Mouse (Mus musculus): Measurements from ENCODE around the gene Lpgat1.

Lpgat1 gene

GRCm38 (mm10) chr1:191736425-191736824 lies 18.8 kb downstream of the Lpgat1 start:
- DNase-seq: no peak

DNA sequence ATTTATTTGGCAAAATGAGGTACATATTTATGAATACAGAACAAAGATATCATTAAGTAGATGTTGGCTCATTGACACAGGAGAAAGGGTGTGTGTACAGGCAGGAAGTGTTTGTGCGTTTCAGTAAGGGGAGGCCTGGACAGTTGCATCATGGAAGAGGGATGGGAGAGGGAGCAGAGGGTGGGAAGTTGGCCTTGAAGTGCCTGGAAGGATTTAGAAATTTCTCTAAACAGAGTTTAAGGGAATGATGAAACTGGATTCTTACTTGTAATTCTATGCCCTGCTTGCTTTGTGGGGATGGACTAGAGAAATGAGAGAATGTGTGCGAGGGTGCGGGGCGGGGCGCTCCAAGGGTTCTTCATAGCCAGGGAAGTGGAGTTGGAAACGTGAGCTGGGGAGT lies 20.2 kb downstream of the Lpgat1 start:
- peak; percentile 34 to 73 for DNase-seq

DNA sequence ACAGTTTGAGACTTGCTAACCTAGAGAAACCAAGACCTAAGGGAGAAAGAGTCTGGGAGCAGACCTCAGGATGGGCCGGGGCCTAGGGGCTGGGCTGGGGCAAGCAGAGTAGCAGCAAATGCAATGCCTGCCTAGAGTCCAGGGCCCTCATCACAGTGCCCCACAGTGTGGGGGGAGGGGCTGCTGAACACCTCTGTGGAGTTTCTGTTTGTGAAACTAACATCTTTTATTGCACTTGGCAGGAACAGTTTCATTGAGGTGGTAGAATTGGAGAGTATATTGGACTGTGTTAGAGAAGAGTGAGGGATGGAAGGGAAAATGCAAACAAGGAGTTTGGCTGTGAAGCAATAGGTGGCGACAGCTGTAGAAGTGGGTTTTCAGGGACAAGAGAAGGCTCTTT lies 21.1 kb downstream of the Lpgat1 start:
- no peak for DNase-seq

DNA sequence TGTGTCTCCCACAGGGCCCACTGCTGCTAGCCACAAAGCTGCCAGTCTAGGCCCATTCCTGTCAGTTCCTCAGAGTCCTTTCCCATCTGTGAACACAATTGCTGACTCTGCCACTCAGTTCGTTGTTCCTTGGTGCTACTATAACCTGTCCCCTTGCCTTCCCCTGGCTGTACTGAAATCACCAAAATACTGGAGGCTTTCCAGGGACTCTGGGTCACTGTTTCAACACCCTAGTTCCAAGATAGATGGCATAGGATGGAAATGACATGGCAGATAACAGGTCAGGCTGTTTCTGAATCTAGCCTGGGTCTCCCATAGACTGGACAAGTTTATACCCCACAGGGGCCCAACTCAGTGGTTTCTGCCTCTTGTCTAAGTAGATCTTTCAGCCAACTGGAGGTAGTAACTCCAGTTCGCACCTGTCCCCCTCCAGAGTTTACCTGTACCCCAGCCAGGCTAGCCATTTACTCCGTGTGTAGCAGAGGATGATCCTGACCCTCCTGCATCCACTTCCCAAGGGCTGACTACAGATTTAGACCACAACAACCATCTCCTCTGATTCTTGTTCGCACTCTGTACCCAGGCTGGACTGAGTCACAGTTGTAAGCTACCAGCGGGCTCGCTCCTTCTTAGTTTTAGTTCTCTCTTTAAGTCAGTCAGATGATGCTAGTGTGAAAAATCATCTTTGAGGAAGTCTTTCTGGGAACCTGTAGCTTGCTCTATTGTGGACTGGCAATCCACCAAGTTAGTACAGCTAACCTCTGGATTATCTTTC lies 23.1 kb downstream of the Lpgat1 start:
- DNase-seq: no peak

GRCm38 (mm10) chr1:191741635-191742034 lies 24.0 kb downstream of the Lpgat1 start:
- DNase-seq: no peak

- no peak for DNase-seq
These were observed 30.8 kb downstream of the Lpgat1 start for GRCm38 (mm10) chr1:191748431-191748830.

GRCm38 (mm10) chr1:191756520-191757199 lies 39.0 kb downstream of the Lpgat1 start:
- no peak for DNase-seq

DNA sequence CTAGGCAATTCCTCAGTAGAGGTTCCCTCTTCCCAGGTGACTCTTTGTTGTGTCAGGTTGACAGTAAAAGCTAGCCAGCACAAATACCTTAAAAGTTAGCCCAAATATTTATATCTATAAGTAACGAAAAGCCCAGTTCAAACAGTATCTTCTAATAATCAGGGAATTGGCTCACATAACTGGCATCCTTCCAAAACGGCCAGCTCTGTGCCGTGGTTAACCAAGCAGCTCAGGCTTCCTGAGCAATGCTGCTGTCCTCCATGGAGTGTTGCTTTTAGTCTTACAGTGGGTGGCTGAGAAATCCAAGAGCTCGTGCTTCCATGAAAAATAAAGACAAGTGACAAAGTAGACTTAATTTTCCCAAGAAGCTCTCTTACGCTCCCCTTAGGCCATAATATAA lies 56.5 kb downstream of the Lpgat1 start:
- no peak for DNase-seq

- no peak for DNase-seq
These were observed 57.5 kb downstream of the Lpgat1 start for GRCm38 (mm10) chr1:191775116-191775515.

DNA sequence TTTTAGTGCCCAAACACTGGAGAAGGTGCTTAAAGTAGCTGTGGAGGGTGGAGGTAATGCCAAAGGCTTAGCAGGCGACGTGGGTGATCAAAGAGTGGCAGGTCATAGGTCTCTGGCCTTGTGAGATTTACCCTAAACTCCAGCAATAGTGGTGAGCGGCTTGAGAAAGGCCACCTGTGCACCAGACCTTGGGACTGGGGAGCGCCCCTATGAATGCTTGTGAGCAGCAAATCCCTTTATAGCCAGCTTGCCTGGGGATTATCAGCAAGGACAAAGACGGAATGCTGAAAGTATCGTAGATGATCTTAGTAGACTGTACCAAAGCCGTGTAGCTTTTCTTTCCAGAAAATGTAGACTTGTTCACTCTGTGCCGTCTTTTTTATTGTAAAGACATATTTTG lies 59.9 kb downstream of the Lpgat1 start:
- no peak for DNase-seq

DNA sequence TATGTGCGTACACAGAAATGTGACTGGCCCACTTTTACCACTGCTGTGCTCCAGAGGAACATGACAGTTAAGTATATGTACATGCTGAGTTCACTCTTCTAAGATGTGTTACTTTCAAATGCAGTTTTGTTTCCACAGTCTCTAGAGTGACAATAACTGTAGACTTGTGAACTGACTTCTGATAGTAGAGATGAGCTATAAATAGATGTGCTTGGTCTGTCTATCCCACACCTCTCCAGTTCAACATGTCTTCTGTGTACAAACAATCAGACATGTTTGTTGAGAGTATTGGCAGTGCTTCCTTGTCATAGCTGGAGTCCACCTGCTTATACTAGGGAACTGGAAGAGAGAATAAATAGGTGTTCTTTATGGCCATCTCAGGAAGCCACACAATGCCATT lies 62.8 kb downstream of the Lpgat1 start:
- no peak for DNase-seq

DNA sequence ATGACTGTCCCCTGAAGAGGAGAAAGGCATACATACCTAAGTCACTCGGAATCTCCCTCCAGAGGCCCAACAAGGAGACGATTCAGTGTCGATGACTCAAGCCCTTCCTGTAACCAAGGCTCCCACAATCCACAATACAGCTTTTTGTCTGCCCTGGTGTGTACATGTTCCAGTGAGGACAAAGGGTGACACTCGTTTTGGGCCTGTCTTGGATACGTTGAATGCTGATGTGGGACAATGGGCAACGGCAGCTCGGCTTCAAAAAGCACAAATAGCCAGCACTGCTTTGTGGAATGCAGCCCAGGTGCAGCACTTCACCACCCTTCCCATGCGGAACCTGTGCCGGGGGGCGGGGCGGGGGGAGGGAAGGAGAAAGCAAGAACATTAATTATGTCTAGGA lies 67.5 kb downstream of the Lpgat1 start:
- no peak for DNase-seq

DNA sequence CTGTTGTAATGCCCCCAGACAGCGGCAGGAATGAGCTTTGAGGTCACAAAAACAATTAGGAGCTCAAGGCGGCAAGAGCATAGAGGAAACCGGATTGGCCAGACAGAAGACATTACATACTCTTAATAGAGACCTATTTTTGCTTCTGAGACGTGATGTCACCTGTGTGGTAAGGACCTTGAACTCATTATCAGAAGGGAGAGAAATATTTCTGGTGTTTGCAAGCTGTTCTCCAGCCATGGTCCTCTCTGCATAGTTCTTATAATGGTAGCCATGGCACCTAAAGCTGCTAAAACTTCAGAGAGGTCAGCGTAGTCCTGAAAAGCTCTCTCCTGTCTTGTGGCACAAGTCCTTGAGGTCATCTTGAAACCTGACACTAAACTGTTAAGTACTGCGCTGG lies 68.6 kb downstream of the Lpgat1 start:
- no peak for DNase-seq

DNA sequence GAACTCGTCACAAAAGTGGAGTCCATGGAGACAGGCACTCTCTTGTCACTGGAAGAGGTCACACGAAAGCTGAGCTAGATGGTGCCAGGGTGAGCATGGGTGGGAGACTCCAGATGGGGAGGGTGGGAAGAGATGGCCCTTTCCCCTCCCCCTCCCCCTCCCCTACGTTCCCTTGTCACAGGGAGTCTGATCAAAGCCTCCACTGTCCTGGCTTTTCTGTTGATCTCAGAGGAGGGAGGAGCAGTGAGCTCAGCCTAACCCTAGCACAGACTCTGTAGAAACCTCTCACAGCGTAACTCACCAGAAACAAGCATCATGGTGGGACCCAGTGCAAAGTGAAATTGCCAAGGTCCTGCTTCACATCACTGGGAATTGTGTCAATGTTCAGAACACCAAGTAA lies 69.7 kb downstream of the Lpgat1 start:
- DNase-seq: no peak

DNA sequence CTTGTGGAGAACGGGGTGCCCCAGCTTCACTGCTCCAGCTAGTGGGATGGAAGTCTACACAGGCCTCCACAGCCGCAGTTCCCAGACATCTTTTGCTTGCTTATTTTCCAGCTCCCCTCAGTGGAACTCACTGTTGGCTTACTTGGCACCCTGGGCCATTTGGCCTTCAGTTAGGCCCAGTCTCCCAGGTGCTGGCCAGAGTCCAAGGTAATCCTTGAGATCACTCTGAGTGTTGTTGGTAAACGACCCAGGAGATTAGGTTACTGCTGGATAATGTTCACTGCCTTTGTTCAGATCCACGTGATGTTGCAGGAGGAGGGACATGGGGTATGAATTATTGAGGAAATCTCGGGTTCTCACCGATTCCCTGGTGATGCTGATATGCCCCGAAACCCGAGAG lies 75.4 kb downstream of the Lpgat1 start:
- peak; percentile 36 to 42 for DNase-seq

DNA sequence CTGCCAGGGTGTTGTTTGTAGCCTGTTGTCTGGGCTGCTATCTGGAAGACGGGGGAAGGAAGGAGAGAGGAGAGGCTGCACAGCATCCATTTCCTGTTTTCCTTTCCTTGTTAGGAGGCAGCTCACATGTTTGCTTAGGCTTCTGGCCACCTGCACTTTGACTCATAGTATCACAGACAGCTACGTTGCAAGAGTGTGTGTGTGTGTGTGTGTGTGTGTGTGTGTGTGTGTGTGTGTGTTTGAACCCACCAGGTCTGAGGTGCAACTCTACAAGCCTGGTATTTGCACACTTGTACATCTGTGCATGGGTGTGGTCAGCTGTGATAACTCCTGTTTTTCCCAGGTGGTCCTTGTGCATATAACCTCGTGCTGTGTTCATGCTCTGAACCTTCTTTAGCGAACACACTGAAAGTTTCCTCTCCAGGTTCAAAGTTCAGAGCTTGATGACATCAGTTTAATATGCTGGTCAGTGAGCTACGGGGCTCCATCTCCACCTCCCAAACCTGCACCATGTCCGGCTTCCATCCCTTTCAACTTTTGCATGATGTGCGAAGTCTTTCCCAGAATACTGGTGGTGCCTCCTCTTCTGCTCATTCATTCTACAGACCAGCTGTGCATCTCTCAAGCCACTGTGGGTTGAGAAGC lies 76.4 kb downstream of the Lpgat1 start:
- DNase-seq: no peak

GRCm38 (mm10) chr1:191796238-191796896 lies 78.7 kb downstream of the Lpgat1 start:
- no peak for DNase-seq

- DNase-seq: no peak
These were observed 84.6 kb downstream of the Lpgat1 start for GRCm38 (mm10) chr1:191802093-191802819.

DNA sequence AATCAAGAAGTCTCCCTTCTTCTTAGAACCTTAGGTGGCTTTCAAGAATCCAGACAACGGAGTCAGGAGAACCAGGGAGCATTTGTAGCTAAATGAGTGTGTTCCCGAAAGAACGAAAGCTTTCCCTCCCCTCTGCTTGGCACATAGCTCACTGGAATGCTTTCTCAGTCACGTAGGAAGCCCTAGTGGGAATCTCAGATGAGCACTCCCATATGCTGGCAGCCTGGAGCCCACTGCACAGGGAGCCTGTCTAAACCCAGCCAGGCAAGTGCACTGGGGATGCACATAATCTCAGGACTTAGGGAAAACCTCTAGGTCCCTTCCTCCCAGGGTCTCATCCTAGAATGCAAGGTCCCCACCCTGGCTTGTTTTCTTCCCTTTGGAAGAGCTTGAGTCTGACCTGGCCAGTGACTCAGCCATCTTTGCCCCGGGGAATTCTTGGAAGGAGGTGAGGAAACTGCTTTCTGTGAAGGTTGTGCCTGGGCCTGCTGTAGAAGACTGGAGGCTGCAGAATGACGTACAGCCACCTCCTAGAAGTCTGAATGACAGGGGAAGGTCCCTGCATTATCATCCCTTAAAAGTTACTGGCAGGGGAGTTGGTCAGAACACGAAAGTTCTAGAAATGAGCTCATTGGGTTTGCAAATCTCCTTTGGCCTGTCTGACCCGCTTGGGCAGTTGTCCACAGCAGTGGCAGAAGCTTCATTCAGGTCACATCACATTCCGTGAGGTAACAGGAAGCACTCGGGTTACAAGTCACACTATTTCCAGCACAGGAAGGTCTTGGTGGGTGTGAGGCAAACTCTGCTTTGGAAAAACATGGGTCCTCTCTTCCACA lies 85.4 kb downstream of the Lpgat1 start:
- no peak for DNase-seq

DNA sequence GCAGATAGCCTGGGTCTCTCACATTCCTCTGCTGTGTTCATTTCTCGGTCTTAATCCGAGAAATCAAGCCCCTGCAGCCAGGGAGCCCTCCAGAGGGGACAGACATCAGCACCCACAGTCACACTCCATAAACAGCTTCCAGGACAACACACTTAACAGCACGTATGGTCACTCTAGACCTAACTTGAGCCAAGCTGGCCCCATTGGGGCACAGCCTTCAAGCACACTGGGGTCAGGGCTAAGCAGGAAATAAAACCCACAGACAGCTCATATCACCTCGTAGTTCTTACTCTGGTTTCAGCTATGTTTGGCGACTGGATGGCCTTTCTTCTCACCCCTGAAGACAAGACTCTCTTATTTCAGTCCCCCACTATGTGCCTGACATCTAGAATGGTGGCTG lies 87.1 kb downstream of the Lpgat1 start:
- DNase-seq: no peak

- no peak for DNase-seq
These were observed 88.2 kb downstream of the Lpgat1 start for GRCm38 (mm10) chr1:191805788-191806187.

DNA sequence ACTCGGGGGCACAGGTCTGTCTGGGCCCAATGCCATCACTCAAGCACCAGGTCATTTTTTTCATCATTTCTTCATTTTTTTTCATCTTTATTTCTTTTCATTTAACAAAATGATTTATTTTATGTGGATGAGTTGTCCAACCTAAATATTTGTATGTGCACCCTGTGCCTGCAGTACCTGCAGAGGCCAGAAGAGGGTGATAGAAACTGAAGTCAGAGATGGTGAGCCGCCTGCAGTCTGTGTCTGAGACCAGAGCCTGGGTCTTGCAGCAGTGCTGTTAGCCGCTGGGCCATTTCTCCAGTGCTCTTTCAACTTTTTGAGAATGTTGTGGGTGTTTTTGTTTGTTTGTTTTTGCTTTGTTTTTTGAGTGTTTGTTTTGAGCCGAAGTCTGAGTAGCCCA lies 89.1 kb downstream of the Lpgat1 start:
- DNase-seq: no peak

All from lung, postnatal 4 days (tissue).